Mouse (Mus musculus) mouse embryonic stem cell (cell line): ENCODE measurements around the gene Zdhhc1.

Experiments used
- in situ Hi-C, 2 experiments: fragments of 300-500 bp; cut with MboI; formaldehyde crosslinking; loops; 1 replicate in 1 of 2; 3 replicates in 1 of 2; pipeline ENCODE4 v1.14.3; 2019 to 2020; ENCODE audit warnings: low sequenced_read_pairs in 2 of 2, low pct_unique_long_range_greater_than_20kb in 1 of 2, mixed read lengths in 1 of 2; ENCODE audit not compliant: unreplicated experiment in 1 of 2

Gene Zdhhc1

DNA sequence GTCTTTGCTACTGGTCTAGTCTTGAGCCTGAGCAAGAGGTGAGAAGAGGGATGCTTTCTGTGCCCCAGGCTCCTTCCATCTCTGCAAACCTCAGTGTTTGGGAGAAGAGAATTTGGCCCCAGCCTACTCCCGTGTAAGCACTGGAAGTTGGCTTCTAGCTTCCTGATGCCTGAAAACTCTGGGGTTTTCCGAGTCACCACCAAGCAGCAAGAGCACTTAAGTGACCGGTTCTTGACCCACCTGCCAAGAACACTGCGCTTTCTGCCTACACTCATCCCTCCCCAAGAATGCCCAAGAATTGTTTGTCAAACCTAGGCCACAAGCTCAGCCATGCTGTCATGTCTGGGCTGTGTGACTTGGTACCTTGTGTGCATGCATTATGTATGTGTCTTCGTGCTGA is 23.8 kb upstream of the Zdhhc1 start:
- in situ Hi-C loops, result no loop called here

DNA sequence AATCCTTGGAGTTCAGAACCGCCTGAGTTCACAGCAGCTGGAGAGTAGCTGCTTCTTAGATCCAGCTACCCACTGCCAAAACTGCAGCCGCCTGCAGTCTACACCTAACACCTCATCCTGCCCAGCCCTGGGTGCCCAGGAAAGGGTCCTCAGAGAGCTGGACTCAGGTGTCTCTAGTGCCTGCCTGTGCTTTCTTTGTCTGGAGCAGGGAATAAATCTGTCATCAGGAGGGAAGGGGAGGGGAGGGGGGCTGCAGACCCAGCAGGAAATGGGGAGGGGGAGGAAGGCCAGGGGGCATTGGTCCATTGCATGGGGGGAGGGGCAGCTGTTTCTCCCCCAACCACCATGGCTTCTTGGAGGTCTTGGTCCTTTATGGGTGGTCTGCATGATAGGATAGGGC is 22.9 kb upstream of the Zdhhc1 start:
- in situ Hi-C loops, result no loop called here

DNA sequence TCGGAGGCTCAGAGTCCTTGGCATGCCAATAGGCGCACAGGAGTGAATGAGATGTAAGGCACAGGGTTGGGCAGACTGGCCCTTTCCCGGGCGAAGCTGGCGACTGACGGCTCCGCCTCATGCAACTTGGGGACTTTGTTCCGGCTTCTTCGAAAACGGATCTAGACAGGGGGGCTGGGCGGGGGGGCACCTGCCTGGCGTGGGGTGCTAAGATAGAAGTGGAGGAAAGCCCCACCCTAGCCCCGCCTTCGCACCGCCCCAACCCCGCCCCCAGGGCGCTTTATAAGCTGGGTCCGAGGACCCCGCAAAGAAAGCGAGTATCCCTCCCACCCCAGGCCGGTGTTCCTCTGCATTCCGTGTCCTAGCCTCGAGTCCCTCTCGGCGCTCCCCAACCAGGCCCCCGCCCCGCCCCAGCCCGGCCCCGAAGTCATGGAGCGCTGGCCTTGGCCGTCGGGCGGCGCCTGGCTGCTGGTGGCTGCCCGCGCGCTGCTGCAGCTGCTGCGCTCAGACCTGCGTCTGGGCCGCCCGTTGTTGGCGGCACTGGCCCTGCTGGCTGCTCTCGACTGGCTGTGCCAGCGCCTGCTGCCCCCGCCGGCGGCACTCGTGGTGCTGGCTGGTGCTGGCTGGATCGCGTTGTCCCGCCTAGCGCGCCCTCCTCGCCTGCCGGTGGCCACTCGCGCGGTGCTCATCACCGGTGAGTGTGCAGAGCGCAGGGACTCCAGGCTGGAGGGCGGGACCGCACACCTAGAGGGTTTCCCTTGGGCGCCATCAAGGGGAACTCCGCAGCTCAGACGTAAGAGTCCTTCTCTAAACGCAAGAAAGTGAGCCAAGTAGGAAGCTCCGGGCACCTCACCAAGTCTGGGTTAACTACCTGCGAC is 22.0 kb upstream of the Zdhhc1 start, which contains the start of gene Hsd11b2:
Gene Hsd11b2, plus strand, starts transcription at position 320 of the 878 bp plus-strand sequence.
- in situ Hi-C loops, result no loop called here

DNA sequence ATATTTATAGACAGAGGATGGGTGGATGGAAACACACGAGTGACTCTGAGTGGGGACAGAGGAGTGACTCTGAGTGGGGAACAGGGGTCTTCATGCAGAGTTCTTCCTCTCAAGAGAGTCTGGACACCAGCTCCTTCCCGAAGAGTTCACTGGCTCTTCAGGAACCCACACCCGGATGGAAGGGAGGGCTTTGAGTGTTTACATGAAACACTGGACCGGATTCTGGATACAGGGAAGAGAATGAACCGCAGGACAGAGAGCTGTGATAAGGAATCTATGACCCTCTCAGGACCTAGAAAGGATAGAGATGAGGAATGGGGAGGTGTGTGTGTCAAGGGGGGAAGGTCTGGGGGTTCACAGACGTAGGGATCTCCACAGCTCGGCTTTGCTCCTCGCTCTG is 20.6 kb upstream of the Zdhhc1 start:
- in situ Hi-C loops, result no loop called here

DNA sequence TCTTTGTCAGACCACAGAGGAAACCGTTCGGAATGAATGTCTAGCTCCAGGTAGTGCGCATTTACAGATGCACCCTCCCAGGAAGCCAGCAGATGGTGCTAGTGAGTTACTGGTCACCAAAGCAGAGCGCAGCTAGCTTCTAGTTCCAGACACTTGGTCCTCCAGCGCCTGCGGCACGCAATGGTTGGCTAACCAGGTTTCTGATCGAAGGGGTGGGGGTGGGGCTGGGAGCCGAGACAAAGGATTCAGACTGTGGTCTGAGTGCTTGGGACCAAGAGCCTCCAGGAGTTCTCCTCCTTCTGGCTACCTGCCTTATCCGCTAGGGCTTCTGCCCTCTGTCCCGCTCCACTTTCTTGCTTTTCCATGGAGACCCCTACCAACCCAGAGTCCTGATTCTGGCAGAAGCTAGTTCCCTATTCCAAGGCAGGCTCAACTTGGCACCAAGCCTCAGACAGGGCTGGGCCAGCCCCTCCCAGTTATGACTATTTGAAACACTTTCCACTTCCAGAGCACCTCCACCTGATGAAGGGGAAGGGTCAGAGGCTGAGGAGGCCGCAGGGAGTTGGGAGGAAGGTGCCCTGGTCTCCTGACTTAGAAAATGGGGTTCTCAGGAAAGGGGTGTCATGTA is 19.4 kb upstream of the Zdhhc1 start:
- in situ Hi-C loops, result no loop called here

DNA sequence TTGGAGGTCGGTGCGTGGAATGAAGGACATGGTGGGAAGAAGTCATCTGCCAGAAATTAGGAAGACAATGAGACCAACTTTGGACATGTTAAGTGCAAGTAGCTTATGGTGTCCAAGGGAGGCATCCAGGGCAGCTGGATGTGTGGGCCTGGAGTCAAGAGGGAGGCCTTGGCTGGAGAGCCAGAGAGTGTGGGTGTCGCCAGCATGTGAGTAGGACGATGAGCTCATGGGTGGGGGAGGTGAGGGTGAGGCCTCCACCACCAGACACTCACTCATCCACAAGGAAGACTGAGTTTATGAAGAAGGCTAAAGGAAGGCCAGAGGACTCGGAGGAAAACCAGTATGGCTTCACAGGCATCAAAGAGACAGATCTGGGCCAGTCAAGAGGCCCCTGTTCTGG is 18.0 kb upstream of the Zdhhc1 start:
- in situ Hi-C loops, result no loop called here

- in situ Hi-C loops, result no loop called here
Measured at GRCm38 (mm10) chr8:105514194-105514593, 17.5 kb upstream of the Zdhhc1 start.

GRCm38 (mm10) chr8:105509997-105510735 is 13.5 kb upstream of the Zdhhc1 start:
- in situ Hi-C loops, result no loop called here

GRCm38 (mm10) chr8:105508758-105509157 is 12.1 kb upstream of the Zdhhc1 start:
- in situ Hi-C loops, result no loop called here

- in situ Hi-C loops, result no loop called here
Measured at GRCm38 (mm10) chr8:105506977-105507376, 10.3 kb upstream of the Zdhhc1 start.

DNA sequence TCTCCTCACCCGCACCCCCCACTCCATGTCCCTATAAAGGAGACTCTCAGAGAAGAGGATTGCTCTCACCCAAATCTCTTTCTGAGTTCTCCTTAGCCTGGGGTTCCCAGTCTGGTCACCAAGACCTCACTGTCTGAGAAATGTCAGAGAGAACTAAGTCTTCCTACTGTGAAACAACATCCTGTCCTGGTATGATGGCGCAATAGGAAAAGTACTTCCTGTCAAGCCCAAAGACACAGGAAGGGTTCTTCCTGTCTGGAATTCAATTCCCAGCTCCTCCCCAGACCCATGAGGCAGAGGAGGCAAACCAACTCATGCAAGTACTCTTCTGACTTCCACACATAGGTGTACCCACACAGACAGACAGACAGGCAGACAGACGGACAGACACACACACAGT is 7.9 kb upstream of the Zdhhc1 start:
- in situ Hi-C loops, result no loop called here

DNA sequence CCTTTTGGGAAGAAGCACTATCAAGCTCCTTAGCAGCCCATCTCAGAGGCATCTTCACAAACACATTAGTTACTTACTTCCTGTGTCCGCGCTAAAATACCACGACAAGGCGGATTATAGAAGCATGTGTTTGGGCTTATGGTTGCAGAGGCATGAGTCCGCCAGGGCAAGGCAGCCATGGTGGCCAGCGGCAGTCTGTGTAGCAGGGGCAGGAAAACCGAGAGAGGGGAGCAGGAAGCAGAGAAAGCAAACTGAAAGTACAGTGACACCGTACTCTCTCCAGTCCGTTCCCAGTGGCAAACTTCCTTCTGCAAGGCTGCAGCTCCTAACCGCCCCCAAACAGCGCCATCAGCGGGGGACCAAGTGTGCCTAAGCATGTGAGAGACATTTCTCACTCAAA is 3.1 kb upstream of the Zdhhc1 start:
- in situ Hi-C loops, result no loop called here

DNA sequence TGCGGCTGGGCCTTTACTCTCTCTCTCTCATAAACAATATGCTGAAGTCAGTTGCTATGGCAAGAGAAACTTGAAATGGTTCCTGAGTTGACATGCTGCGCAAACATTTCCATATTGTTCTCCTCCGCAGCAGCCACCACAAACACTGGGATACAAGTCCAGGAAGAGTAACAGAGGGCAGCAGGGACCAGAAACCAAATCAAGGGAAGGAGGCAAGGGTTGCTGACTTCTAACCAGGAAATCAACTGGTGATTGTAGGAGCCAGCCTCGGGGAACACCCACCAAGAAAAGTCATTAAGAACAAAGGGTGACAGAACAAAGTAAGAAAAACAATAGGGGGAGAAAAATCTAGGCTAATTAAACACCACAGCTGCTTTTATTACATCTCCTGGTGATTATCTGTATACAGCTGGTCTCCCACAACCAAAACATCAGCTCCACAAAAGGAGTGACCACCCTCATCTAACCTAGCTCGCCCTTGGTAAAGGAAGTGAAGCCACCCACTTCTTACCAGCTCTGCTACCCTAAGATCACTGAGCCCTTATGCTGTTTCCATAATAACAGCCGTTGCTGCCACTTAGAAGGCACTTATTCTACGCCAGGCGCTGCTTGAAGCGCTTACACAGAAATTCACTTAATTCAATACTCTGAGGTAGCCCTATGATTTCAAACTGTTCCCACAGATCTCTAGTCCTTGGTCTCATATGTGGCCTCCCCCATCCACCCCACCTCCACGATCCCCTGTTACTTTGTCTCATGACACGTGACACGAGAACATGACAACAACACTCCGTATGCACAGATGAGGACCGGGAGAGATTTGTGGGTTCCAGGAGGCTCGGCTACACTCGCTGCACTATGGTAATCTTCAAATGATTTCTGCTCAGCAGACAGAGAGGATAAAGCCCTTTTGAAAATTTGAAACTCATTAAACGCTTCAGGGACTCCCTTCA is 1.1 kb downstream of the Zdhhc1 start:
- in situ Hi-C loops, result no loop called here

GRCm38 (mm10) chr8:105494566-105494965 is 2.1 kb downstream of the Zdhhc1 start:
- in situ Hi-C loops, result no loop called here

- in situ Hi-C loops, result no loop called here
Measured at GRCm38 (mm10) chr8:105493495-105493894, 3.2 kb downstream of the Zdhhc1 start.

DNA sequence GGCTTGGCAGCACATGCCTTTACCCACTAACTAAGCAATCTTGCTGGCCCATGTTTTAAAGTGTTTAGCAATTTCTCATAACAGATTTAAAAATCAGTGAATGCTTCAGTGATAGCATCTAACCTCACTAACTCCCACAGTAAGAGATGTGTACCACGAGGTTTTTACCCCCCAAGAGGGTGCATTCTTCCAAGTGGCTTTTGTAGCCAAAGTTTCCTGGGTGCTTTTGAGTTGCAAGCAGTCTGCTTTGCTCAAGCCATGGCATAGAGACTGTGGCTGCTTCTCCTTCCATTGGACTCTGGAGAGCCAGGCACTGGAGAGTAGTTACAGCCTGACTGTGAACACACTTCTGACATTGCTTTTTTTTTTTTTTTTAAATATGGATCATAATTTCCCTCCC is 7.4 kb downstream of the Zdhhc1 start:
- in situ Hi-C loops, result no loop called here

DNA sequence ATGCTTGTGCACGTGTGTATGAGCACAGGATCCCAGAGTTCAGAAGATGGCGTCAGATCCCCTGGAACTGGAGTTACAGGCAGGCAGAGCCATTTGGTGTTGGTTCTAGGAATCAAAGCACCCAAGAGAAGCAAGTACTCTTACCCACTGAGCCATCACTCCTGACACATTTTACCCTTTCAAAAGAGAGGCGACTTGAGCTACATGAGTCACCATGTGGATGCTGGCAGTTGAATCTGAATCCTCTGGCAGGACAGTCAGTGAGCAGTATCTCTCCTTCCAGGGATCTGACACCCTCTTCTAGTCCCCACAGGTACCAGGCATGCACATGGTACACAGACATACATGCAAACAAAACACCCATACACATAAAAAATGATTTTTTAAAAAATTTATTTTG is 8.6 kb downstream of the Zdhhc1 start:
- in situ Hi-C loops, result no loop called here

DNA sequence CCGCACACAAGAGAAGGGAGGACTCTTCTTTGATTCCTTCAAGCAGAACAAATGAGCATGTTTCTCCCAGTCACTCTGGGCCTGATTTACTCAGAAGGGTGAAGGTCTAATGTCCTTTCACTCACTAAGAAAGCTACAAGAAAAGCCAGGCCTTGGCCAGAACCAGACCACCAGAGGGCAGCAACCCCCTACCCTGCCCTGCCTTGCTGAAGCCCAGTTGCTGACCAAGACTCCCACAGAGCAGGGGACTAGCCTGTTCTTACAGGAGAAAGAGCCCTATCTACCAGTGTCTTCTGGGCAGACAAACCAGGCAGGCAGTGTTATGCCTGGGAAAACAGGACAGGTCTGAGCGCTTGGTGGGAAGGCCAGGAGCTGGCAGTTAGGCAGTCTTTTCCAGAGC is 12.3 kb downstream of the Zdhhc1 start:
- in situ Hi-C loops, result no loop called here
